Mouse (Mus musculus) activated CD4-positive, CD25-positive, alpha-beta regulatory T cell (primary cell): Measurements from ENCODE around the gene Raph1. TPM values are rescaled to one million over a fixed set of nuclear protein-coding genes. Genes with fewer than 3 reads are reported as not detected.

Experiments
- polyA plus RNA-seq, 2 experiments: library from polyadenylated mRNA; unstranded; fragments of 100-300 nt; shearing (Covaris generic); gene quantifications; one replicate each; pipeline ENCODE4 v1.2.1; 2017

Raph1 gene
- 10 to 100 TPM in 1 of 2 experiments, 1 to 10 TPM in 1; 6.3 to 15.5 TPM for polyA plus RNA-seq

GRCm38 (mm10) chr1:60566631-60567311 lies at the start of gene Raph1:
Gene Raph1 (minus strand): TSS chr1:60567104.

Other genes starting within 250 kb of the Raph1 start
- 10 to 100 TPM; 11.1 to 23.8 TPM for gene Cyp20a1, start 223.8 kb downstream of the Raph1 start, polyA plus RNA-seq
- 10 to 100 TPM in 1 of 2 experiments, 1 to 10 TPM in 1; 8.4 to 15.4 TPM for gene Abi2, start 157.5 kb downstream of the Raph1 start, polyA plus RNA-seq
- gene Cd28, start 149.7 kb upstream of the Raph1 start, polyA plus RNA-seq = 100 to 1,000 TPM; 126 to 173 TPM